Mouse (Mus musculus) limb, embryonic 15.5 days (tissue): Measurements from ENCODE around the gene Pld2. TPM values are rescaled to one million over a fixed set of nuclear protein-coding genes. Genes with fewer than 3 reads are reported as not detected.

Experiments used
- ATAC-seq: fragments of 200-750 bp; cut with Nextera tagmentation; 2 replicates; pipeline ENCODE4 v1.8.0; 2017; ENCODE audit warnings: low read depth, moderate TSS enrichment; ENCODE audit not compliant: insufficient number of reproducible peaks, low FRiP score, low TSS enrichment
- H3K27ac ChIP-seq: fragments of 300-500 bp; sonication (generic); 2 replicates; pipeline ENCODE4 v1.5.1; 2015; ENCODE audit warnings: moderate library complexity, mild to moderate bottlenecking, inconsistent platforms
- H3K27me3 ChIP-seq: fragments of 300-500 bp; sonication (generic); 2 replicates; pipeline ENCODE4 v1.6.1; 2015; ENCODE audit warnings: inconsistent platforms
- H3K36me3 ChIP-seq: fragments of 300-500 bp; sonication (generic); 2 replicates; pipeline ENCODE4 v1.6.1; 2015; ENCODE audit warnings: inconsistent platforms
- H3K4me1 ChIP-seq: fragments of 300-500 bp; sonication (generic); 2 replicates; pipeline ENCODE4 v1.6.1; 2015; ENCODE audit warnings: inconsistent platforms
- H3K4me2 ChIP-seq: fragments of 300-500 bp; sonication (generic); 2 replicates; pipeline ENCODE4 v1.6.1; 2015; ENCODE audit warnings: mild to moderate bottlenecking, inconsistent platforms
- H3K4me3 ChIP-seq: fragments of 300-500 bp; sonication (generic); 2 replicates; pipeline ENCODE4 v1.5.1; 2015; ENCODE audit warnings: mild to moderate bottlenecking, inconsistent platforms
- H3K9ac ChIP-seq: fragments of 300-500 bp; sonication (generic); 2 replicates; pipeline ENCODE4 v1.6.1; 2015; ENCODE audit warnings: inconsistent platforms
- H3K9me3 ChIP-seq: fragments of 300-500 bp; sonication (generic); 2 replicates; pipeline ENCODE4 v1.6.1; 2016; ENCODE audit warnings: inconsistent platforms
- WGBS: fragments of 180-500 bp; shearing (Covaris S2); methylation state at CpG from one replicate; pipeline ENCODE4 v1.1.7; 2015; 5-methylcytosine and 5-hydroxymethylcytosine counted together
- polyA plus RNA-seq: library from polyadenylated mRNA; unstranded; fragments of >200 nt; fragmentation: Nextera tagmentation; extraction: Ambion mirVana; gene quantifications from 2 replicates; pipeline ENCODE4 v1.2.1, GENCODE M21; 2015

Gene Pld2
- polyA plus RNA-seq, 1 experiment from 2014 or later: 11.9 TPM

DNA sequence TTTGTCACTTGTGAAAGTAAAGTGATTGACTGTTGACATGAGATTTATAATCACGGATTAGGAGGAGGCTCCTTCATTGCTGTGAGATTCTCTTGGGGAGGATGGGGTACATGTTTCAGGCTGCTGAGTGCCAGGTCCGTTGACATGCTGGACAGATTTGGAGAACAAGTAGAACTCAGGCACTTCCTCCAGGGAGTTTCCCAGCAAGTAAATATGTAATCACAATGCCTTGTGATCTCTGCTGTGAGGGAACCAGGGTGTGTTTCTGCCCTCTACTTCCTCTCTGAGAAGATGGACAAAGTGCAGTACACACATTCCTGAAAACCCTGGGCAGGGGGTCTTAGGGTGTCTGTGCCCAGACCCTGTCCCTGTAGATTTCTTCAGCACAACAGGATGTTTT, 55.8 kb downstream of the Pld2 start:
- H3K27me3 ChIP-seq: no peaks in the 10 kb centered on the region
- WGBS: 57% methylated on average over 2 of the region's 2 CpGs
- no peak for ATAC-seq
- no peak overlapping the region for H3K27ac ChIP-seq
- no peak overlapping the region for H3K4me2 ChIP-seq
- H3K4me1 ChIP-seq: 0 out of 2 replicates have a peak, but pooled peaks cover 3% of the 10 kb centered on the region
- H3K4me3 ChIP-seq: no peak overlapping the region
- no peaks in the 10 kb centered on the region for H3K9me3 ChIP-seq
- H3K9ac ChIP-seq: no peak overlapping the region
- peaks cover 33% of the 10 kb centered on the region for H3K36me3 ChIP-seq

DNA sequence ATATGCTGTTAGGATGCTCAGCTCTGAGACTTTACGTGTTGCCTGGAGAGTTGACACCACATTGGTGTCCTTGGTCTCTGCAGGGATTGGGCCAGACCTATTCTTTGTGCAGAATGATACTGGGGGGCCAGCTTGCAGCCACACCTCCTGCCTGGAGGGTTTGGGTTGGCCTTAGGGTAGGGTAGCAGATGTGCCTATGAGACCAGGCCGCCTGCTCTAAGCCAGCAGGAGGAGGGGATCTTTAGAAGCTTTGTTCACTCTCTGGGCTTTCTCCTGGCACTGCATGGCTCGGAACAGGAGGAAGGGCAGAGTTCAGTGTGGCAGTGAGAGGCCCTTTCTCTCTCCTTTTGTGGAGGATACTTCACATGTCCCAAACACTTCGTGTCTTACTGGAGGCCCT, 56.2 kb downstream of the Pld2 start:
- Histone ChIP-seq H3K9ac (no peak overlapping the region), H3K4me1 (0 out of 2 replicates have a peak, but pooled peaks cover 3% of the 10 kb centered on the region), H3K27ac (no peak overlapping the region), H3K4me2 (no peak overlapping the region), H3K4me3 (no peak overlapping the region), H3K36me3 (peaks cover 33% of the 10 kb centered on the region), H3K9me3 (no peaks in the 10 kb centered on the region), H3K27me3 (no peaks in the 10 kb centered on the region)
- ATAC-seq: no peak
- 70% methylated on average over 4 of the region's 4 CpGs for WGBS

DNA sequence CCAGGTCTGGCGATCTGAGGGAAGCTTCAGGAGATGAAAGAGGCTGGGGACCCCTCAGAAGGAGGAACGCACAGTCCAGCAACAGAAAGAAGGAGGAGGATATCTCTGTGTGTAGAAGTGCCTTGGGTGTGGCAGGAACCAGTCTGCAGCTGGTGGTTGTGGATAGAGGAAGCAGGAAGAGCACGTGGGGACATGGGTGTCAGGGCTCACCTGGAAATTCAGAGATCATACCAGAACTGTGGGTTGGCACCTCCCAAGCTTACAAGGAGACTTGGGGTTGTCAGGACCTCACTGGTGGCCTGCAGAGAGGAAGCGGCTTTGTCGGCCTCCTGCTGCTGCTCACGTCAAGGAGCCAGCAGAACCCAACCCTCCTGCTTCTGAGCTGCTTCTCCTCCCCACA, 57.4 kb downstream of the Pld2 start:
- no peak overlapping the region for H3K4me2 ChIP-seq
- H3K9me3 ChIP-seq: no peaks in the 10 kb centered on the region
- peaks cover 43% of the 10 kb centered on the region for H3K36me3 ChIP-seq
- ATAC-seq: no peak
- H3K4me1 ChIP-seq: no peaks in the 10 kb centered on the region
- H3K9ac ChIP-seq: no peak overlapping the region
- no peak overlapping the region for H3K4me3 ChIP-seq
- H3K27me3 ChIP-seq: no peaks in the 10 kb centered on the region
- WGBS: 83% methylated on average over 6 of the region's 6 CpGs
- no peak overlapping the region for H3K27ac ChIP-seq

DNA sequence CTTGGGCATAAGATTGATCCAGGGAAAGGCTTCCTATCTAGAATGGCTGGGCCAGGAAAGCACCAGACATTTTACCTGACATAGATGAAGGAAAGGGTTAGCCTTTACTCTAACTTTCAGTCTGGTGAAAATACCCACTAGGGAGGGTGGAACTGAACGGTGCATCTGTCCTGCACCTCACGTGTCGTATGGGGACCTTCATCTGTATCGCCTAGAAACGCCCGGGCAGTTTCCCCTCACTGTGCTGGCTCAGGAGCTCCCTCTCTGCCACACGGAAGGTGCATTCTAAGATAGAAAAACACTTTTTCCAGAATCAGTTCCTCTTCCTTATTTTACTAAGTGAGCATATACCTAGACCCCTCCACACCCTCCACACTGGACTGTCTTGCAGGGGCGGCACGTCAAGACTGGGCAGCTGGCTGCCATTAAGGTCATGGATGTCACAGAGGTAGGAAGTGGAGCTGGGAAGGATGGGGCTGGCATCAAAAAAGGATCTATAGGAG, 58.6 kb downstream of the Pld2 start:
- ATAC-seq: no peak
- no peak overlapping the region for H3K4me3 ChIP-seq

DNA sequence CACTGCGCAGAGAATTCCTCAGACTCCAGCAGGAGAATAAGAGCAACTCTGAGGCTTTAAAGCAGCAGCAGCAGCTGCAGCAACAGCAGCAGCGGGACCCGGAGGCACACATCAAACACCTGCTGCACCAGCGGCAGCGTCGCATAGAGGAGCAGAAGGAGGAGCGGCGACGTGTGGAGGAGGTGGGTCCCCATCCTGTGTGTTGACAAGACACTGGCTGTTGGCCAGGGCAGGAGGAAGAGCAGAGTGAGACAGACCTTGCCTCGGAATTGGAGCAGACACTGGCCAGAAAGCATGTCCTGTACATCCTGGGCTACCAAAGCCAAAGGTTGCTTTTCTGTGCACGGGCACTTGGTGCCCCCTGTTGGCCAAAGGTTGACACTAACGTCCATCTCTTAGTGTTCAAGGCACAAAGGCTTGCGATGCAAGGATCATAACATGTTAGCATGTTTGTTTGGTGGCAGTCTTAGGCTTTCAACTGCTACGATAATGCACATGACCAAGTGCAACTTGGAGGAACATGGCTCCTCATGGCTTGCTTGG, 65.2 kb downstream of the Pld2 start:
- 53% methylated on average over 14 of the region's 14 CpGs for WGBS

More for the DNA sequence above, 58.6 kb downstream of the Pld2 start:
- 93% methylated on average over 9 of the region's 9 CpGs for WGBS
- H3K4me1 ChIP-seq: no peaks in the 10 kb centered on the region
- H3K4me2 ChIP-seq: no peak overlapping the region
- H3K9ac ChIP-seq: no peak overlapping the region
- H3K9me3 ChIP-seq: no peaks in the 10 kb centered on the region
- H3K27me3 ChIP-seq: no peaks in the 10 kb centered on the region
- no peak overlapping the region for H3K27ac ChIP-seq
- H3K36me3 ChIP-seq: peaks cover 48% of the 10 kb centered on the region

DNA sequence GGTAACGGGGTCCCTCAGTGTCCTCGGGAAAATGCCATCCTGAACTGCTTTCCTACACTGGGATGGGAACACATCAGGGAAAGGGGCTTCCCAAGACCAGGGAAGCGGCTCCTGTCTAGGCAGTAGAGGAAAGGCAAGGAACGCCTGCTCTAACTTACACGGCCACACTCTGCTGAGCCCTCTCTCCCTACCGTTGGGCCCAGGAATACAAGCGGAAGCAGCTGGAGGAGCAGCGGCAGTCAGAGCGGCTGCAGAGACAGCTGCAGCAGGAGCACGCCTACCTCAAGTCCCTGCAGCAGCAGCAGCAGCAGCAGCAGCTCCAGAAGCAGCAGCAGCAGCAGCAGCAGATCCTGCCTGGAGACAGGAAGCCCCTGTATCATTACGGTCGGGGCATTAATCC, 66.9 kb downstream of the Pld2 start:
- H3K4me2 ChIP-seq: no peak overlapping the region
- H3K9ac ChIP-seq: no peak overlapping the region
- no peaks in the 10 kb centered on the region for H3K27me3 ChIP-seq
- ATAC-seq: no peak
- WGBS: 63% methylated on average over 12 of the region's 12 CpGs
- H3K4me1 ChIP-seq: no peaks in the 10 kb centered on the region
- no peak overlapping the region for H3K4me3 ChIP-seq
- 0 out of 2 replicates have a peak overlapping the region, but pooled peaks have one; percentile 38 for H3K27ac ChIP-seq
- H3K9me3 ChIP-seq: no peaks in the 10 kb centered on the region
- peaks cover 90% of the 10 kb centered on the region for H3K36me3 ChIP-seq

More for the DNA sequence above, 65.2 kb downstream of the Pld2 start:
- Histone ChIP-seq H3K9ac (no peak overlapping the region), H3K9me3 (no peaks in the 10 kb centered on the region), H3K36me3 (peaks cover 80% of the 10 kb centered on the region), H3K4me2 (no peak overlapping the region), H3K4me1 (no peaks in the 10 kb centered on the region), H3K27ac (no peak overlapping the region), H3K27me3 (no peaks in the 10 kb centered on the region), H3K4me3 (no peak overlapping the region)
- ATAC-seq: no peak

DNA sequence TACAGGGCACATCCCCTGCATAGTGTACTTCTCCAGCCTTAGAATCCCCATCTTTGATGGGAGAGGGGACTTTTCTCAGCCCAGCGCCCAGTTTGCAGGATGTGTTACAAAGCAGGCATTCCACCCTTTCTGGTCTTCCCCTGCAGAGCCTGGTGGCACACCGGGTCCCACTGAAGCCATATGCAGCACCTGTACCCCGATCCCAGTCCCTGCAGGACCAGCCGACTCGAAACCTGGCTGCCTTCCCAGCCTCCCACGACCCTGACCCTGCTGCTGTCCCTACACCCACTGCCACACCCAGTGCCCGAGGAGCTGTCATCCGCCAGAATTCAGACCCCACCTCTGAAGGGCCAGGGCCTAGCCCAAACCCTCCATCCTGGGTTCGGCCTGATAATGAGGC, 67.7 kb downstream of the Pld2 start:
- ATAC-seq: no peak
- Histone ChIP-seq H3K27ac (no peak overlapping the region), H3K36me3 (peaks cover 92% of the 10 kb centered on the region), H3K4me2 (no peak overlapping the region), H3K4me3 (no peak overlapping the region), H3K27me3 (no peaks in the 10 kb centered on the region), H3K4me1 (no peaks in the 10 kb centered on the region), H3K9ac (no peak overlapping the region), H3K9me3 (no peaks in the 10 kb centered on the region)
- WGBS: 90% methylated on average over 9 of the region's 9 CpGs

Other genes with a start within 250 kb of the Pld2 start
- 0.50 and 0.61 TPM in 2 replicates for gene Alox12e, start 217.4 kb upstream of the Pld2 start, polyA plus RNA-seq
- gene Alox15, start 188.0 kb upstream of the Pld2 start, polyA plus RNA-seq: 0.23 and 0.62 TPM in 2 replicates
- 31.7 and 33.7 TPM in 2 replicates for gene Pelp1, start 130.0 kb upstream of the Pld2 start, polyA plus RNA-seq
- gene Arrb2, start 107.4 kb upstream of the Pld2 start, polyA plus RNA-seq: 19.6 and 22.2 TPM in 2 replicates
- gene Med11, start 88.1 kb upstream of the Pld2 start, polyA plus RNA-seq: 37.6 and 40.2 TPM in 2 replicates
- 0.51 and 0.76 TPM in 2 replicates for gene Zmynd15, start 80.6 kb upstream of the Pld2 start, polyA plus RNA-seq
- 5.3 and 6.8 TPM in 2 replicates for gene Cxcl16, start 80.1 kb upstream of the Pld2 start, polyA plus RNA-seq
- 0.37 and 0.45 TPM in 2 replicates for gene Tm4sf5, start 34.8 kb upstream of the Pld2 start, polyA plus RNA-seq
- 0.23 and 0.27 TPM in 2 replicates for gene Vmo1, start 25.4 kb upstream of the Pld2 start, polyA plus RNA-seq
- gene Gltpd2, start 20.9 kb upstream of the Pld2 start, polyA plus RNA-seq: 0.26 and 0.65 TPM in 2 replicates
- 660 and 698 TPM in 2 replicates for gene Psmb6, start 14.7 kb upstream of the Pld2 start, polyA plus RNA-seq
- gene Gm40193, start 7.1 kb upstream of the Pld2 start, polyA plus RNA-seq: not detected in 2 replicates
- 14.1 TPM in 2 replicates for gene Mink1, start 22.8 kb downstream of the Pld2 start, polyA plus RNA-seq
- not detected in 2 replicates for gene 4930544D05Rik, start 75.8 kb downstream of the Pld2 start, polyA plus RNA-seq
- gene Chrne, start 79.2 kb downstream of the Pld2 start, polyA plus RNA-seq: 0.41 TPM in 1 of 2 replicates, not detected in the other
- gene Gp1ba, start 99.1 kb downstream of the Pld2 start, polyA plus RNA-seq: 0.26 and 0.29 TPM in 2 replicates
- 124 TPM in 2 replicates for gene Rnf167, start 107.2 kb downstream of the Pld2 start, polyA plus RNA-seq
- 165 and 188 TPM in 2 replicates for gene Slc25a11, start 107.4 kb downstream of the Pld2 start, polyA plus RNA-seq
- gene Pfn1, start 114.6 kb downstream of the Pld2 start, polyA plus RNA-seq: 1,605 and 1,679 TPM in 2 replicates
- 71.5 and 252 TPM in 2 replicates for gene Eno3, start 117.1 kb downstream of the Pld2 start, polyA plus RNA-seq
- 149 and 172 TPM in 2 replicates for gene Spag7, start 129.4 kb downstream of the Pld2 start, polyA plus RNA-seq
- gene Camta2, start 148.0 kb downstream of the Pld2 start, polyA plus RNA-seq: 12.9 and 14.8 TPM in 2 replicates
- 0.91 and 2.1 TPM in 2 replicates for gene Inca1, start 160.1 kb downstream of the Pld2 start, polyA plus RNA-seq
- 4.3 and 5.3 TPM in 2 replicates for gene Kif1c, start 160.5 kb downstream of the Pld2 start, polyA plus RNA-seq
- 7.3 and 7.9 TPM in 2 replicates for gene Zfp3, start 224.1 kb downstream of the Pld2 start, polyA plus RNA-seq